Mouse (Mus musculus): Measurements from ENCODE around the gene Klhl28.
A peak's percentile ranks its signal among the peaks of the same experiment; 100 is the strongest.

Gene Klhl28

GRCm38 (mm10) chr12:64965124-64966026 lies at the start of gene Klhl28, which contains the start of gene Togaram1:
Gene Klhl28 (minus strand): TSS chr12:64965534.
Gene Togaram1 (plus strand): TSS chr12:64965804.
- DNase-seq, result peak; percentile 100

DNA sequence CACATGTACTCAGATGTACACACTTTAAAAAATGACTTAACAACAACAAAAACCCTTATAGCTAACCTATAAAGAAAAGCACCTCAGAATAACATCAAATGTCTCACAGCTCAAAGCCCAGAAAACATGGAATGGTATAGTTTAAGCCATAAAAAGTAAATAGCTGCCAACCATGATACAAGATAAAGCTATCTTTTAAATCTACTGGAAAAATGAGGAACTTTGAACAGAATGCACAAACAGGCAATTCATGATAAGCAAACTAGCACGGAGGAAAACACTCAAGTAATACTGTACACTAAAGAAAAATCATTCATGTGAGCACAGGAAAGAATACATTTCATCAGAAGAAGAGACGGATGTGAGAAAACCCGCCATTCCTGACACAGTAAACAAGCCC lies 42.4 kb upstream of the Klhl28 start:
- no peak for DNase-seq

DNA sequence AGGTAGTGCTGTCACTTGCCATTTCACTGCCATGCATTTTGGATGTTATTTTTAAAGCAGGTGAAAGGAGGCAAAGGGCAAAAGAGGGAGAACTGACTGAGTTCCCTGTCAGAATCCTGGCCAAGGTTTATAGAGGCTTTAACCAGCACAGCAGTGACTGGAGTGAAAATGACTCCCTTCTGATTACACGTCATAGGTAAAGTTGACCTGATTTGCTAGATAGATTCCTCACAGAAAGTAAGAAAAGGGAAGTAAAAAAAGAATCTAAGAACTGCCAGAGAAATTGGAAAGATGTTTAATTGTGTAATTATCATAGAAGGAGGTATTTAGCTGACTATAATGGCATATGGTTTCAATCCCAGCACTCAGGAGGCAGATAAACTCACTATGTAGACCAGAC lies 12.2 kb upstream of the Klhl28 start:
- DNase-seq, result no peak

DNA sequence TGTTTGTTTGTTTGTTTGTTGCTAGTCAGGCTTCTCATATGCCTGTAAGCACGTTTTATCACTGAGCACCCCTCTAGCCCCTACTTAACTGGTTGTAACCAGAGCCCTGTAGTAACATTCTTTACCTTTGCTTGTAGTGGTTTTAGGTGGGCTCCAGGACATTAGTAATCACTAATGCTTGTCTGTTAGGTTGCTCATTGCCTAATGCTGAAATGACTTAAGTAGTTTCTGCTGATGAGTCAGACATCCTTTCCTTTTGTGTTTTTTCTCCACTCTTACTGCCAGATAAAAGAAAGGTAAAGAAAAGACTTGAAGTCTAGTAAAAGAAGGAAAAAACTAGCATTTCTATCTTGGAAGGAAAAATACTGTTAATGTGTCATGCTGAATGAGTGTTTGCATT lies 10.9 kb upstream of the Klhl28 start:
- no peak for DNase-seq

DNA sequence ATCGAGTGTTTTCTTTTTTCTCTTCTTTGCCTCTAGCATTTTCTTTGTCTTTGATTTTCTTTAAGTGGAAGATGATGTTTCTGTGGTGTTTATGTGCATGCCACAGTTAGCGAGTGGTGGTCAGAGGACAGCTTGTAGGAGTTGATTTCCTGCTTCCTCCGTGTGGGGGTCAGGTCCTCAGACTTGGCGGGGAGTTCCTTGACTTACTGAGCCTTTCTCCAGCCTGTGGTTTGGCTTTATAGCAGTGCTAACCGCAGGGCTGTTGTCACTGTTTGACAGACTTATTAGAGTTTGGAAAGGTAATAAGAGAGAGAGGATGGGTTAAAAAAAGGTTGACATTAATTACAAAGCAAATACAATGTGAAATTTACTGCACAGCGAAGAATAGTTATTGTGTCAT lies 10.2 kb upstream of the Klhl28 start:
- no peak for DNase-seq

DNA sequence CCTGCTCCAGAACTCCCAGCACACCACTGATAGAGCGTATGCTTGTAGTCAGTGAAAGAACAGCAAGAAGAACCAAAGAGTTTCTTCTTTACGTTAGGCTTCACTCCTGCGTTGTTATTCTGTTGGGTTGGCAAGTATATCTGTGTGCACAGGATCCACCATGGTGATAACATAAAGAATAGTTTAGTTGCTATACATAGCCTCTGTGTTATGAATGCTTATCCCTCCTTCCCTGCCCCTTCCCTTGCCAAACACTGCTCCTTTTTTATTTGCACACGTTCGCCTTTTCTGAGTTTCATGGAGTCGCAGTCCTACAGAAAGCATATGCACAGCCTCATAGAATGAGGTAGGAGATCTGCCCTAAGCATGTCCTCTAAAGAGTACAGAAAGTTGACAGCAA lies 6.7 kb upstream of the Klhl28 start:
- no peak for DNase-seq

DNA sequence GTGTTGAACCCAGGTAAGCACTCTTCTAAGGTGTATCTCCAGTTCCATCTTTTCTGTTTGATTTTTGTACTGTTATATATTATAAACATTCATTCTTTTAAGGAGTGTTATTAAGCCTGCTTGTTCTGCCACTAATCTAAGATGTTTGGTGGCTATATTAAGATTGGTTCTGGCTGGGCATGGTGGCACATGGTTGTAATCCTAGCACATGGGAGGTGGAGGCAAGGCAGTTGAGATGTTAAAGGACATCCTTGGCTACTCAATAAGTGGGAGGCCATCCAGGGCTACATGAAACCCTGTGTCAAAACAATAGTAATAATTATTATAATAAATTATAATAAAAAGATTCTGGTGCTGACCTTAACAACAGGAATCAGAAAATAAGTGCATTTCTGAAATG lies 6.1 kb upstream of the Klhl28 start:
- no peak for DNase-seq

DNA sequence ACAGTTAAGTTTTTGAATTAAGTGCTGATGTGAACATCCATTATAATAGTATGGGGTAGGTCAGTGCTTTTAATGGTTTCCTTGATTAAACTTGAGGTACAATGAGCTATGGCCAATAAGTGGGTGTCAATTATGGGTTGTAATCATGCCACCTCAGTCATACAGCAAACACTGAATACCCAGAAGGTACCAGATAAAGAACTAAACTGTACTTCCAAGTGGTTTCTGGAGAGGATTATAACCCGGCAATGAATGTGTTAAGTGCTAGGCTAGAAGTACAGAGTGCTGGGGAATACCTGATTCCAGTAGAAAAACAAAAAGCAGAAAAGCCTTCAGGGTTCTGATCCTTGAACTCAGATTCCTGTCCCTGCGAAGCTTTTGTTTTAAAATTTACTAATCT lies 2.7 kb upstream of the Klhl28 start:
- DNase-seq, result no peak

DNA sequence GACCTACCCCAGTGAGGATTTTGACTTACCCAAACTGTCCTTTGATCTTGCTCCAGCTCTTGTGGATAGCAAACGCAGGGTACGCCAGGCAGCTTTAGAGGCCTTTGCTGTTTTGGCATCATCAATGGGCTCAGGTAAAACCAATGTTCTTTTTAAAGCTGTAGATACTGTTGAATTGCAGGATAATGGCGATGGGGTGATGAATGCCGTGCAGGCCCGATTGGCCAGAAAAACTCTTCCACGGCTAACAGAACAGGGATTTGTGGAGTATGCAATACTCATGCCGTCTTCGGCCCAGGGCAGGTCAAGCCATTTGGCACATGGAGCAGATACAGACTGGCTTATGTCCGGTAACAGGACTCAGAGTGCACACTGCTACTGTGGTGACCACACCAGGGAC lies 2.1 kb upstream of the Klhl28 start:
- peak; percentile 10 for DNase-seq

DNA sequence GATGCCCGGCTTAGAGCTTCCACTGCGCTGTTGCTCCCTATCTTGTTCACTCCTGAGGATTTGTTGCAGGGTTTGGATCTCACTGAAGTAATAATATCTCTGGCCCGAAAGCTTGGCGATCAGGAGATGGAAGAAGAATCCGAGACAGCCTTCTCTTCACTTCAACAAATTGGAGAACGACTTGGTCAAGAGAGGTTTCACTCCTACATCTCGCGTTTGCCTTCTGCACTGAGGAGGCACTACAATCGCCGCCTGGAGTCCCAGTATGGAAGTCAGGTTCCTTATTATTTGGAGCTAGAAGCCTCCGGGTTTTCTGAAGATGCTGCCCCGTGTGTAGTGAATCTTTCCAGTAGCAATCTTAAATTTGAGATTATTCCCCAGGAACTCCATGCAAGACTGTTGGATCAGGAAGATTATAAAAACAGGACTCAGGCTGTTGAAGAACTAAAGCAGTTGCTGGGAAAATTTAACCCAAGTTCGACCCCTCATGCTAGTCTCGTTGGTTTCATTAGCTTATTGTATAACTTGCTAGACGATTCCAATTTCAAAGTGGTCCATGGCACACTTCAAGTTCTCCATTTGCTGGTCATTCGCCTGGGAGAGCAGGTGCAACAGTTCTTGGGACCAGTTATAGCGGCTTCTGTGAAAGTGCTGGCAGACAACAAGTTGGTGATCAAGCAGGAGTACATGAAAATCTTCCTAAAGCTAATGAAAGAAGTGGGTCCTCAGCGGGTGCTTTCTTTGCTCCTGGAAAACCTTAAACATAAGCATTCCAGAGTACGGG lies 1.5 kb upstream of the Klhl28 start:
- DNase-seq, result peak; percentile 10

DNA sequence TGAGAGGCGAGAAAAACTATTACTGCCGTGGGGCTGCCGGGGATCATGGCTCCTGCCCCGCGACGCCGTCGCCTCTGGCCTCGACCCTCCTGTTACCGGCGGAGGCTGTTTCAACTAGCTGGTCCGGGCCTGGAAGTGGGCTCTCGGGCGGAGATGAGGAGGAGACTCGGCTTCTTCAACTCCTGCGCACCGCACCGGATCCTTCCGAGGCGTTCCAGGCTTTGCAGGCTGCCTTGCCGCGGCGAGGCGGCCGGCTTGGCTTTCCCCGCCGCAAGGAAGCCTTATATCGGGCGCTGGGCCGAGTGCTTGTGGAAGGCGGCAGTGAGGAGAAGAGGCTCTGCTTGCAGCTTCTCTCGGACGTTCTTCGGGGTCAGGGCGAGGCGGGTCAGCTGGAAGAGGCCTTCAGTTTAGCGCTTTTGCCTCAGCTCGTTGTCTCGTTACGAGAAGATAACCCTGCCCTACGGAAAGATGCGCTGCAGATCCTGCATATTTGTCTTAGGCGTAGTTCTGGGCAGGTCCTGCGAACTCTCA lies 832 bp upstream of the Klhl28 start:
- peak; percentile 72 for DNase-seq

DNA sequence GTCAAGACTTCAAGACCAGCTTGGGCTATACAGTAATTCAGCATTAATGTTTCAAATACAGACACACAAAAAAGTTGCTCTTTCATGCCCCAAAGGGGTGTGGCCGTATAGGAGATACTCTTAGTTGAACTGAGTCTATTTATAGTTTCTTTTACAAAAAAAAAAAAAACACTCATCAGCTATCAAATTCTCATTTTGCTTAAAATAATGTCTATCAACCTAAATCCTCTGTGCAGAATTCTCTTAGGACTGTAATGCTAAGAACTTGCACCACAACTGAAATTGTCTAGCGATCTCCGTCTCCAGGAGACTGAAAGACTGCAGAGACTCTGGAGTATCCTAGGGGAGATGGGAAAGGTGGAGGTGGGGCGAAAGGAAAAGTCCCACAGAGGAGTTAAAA lies 774 bp downstream of the Klhl28 start:
- no peak for DNase-seq

GRCm38 (mm10) chr12:64937493-64937892 lies 27.8 kb downstream of the Klhl28 start:
- DNase-seq, result peak; percentile 13

DNA sequence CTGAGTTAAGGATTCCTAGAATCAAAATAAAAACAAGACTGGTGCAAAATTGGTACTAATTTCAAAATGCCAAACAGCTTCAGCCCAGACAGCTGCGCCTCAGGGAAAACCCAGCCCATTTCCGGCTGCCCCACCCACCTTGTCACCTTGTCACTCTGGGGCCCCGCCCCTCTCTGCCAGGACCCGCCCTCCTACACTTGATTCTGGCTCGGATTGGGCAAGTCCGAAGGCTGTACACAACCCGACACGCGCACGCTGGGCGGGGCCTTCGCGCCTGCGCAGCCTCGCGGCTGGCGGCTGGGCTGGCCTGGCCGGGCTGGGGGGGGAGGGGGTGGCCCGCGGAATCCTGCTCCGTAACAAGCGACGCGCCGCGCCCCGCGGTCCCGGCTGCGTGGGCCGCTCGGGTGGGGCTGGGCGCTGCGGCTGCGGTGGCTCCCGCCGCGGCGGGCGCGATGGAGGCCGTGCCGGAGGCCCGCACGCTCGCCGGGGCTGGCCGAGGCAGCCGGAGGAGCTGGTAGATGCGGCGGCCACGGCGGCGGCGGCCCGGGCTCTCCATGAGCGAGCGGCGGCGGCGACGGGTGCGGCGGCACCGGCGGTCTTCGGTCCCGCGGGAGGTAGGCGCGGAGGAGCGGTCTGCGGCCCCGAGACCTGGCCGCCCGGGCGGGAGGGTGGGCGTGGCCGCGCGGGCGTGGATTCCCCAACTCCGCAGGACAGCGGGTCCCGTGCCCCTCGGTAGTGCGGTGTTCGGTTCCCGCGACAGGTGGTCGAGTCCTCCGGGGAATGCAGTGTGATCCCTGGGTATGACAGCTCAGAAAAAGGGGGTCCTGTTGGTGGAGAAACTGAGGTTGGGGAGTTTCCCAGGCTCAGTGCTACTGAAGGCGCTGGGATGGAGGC lies 47.5 kb downstream of the Klhl28 start, which contains the start of gene Gm527:
Gm527 (plus strand) TSS at position 329 of the 894 bp plus-strand sequence.
- DNase-seq, result peak; percentile 97

GRCm38 (mm10) chr12:64916735-64917134 lies 48.6 kb downstream of the Klhl28 start:
- no peak for DNase-seq

- DNase-seq, result no peak
Observed at GRCm38 (mm10) chr12:64912996-64913395, 52.3 kb downstream of the Klhl28 start.

DNA sequence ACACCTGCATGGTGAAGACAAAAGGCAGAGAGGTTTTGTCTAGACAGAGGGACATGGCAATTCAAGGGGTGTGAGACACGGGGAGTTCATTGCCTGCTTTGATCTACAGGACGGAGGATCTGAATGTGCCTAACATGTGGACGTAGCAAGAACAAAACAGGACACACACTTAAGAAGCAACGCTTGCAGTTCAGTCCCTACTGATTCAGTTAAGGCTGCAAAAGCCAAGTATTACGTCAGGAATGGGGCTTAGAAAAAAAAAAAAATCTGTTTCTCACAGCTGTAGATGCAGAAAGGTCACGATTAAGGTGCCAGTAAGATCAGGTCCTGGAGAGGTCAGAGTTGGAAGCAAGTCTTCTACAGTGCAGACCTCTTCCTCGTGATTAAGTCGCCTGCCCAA lies 62.1 kb downstream of the Klhl28 start:
- no peak for DNase-seq

GRCm38 (mm10) chr12:64902506-64902905 lies 62.8 kb downstream of the Klhl28 start:
- peak; percentile 67 for DNase-seq

- peak; percentile 58 for DNase-seq
Observed at GRCm38 (mm10) chr12:64897060-64897730, 68.1 kb downstream of the Klhl28 start.
